Mouse (Mus musculus): ENCODE data around the gene Snx30. TPM values are rescaled to one million over a fixed set of nuclear protein-coding genes. Genes with fewer than 3 reads are reported as not detected.

The Snx30 gene
- total RNA-seq, 4 experiments from 2014 or later, result 2.9 to 4.5 (median 3.8) TPM

- no peak for DNase-seq (ENCODE audit: low spot score in 2 of 2)
Observed at GRCm38 (mm10) chr4:59898521-59898919, 92.9 kb downstream of the Snx30 start.

- no peak for DNase-seq (ENCODE audit: low spot score in 2 of 2)
Observed at GRCm38 (mm10) chr4:59901810-59902209, 96.2 kb downstream of the Snx30 start.

GRCm38 (mm10) chr4:59902547-59902946, 96.9 kb downstream of the Snx30 start:
- no peak for DNase-seq (ENCODE audit: low spot score in 2 of 2)

- DNase-seq (ENCODE audit: low spot score in 2 of 2), result no peak
Observed at GRCm38 (mm10) chr4:59907092-59907491, 101.5 kb downstream of the Snx30 start.

GRCm38 (mm10) chr4:59907657-59908230, 102.1 kb downstream of the Snx30 start:
- DNase-seq (ENCODE audit: low spot score in 2 of 2), result no peak

GRCm38 (mm10) chr4:59908785-59909184, 103.1 kb downstream of the Snx30 start:
- no peak for DNase-seq (ENCODE audit: low spot score in 2 of 2)

GRCm38 (mm10) chr4:59914608-59915403, 109.2 kb downstream of the Snx30 start, which contains the start of gene Slc46a2:
Gene Slc46a2, minus strand, starts transcription at chr4:59915056.
- DNase-seq (ENCODE audit: low spot score in 2 of 2), result no peak

- no peak for DNase-seq (ENCODE audit: low spot score in 2 of 2)
Observed at GRCm38 (mm10) chr4:59917966-59918365, 112.3 kb downstream of the Snx30 start.

- no peak for DNase-seq (ENCODE audit: low spot score in 2 of 2)
Observed at GRCm38 (mm10) chr4:59925082-59925481, 119.4 kb downstream of the Snx30 start.

GRCm38 (mm10) chr4:59927666-59928065, 122.0 kb downstream of the Snx30 start:
- no peak for DNase-seq (ENCODE audit: low spot score in 2 of 2)

- DNase-seq (ENCODE audit: low spot score in 2 of 2), result peak; percentile 10 to 31
Observed at GRCm38 (mm10) chr4:59928347-59928746, 122.7 kb downstream of the Snx30 start.

GRCm38 (mm10) chr4:59932505-59933281, 127.1 kb downstream of the Snx30 start:
- DNase-seq (ENCODE audit: low spot score in 2 of 2), result no peak

GRCm38 (mm10) chr4:59937543-59937942, 131.9 kb downstream of the Snx30 start:
- no peak for DNase-seq (ENCODE audit: low spot score in 2 of 2)

Other genes with a start within 250 kb of the Snx30 start
- gene Hsdl2, start 224.3 kb upstream of the Snx30 start, total RNA-seq (2022), result 10 to 100 TPM; 46.2 to 62.6 (median 48.7) TPM
- 1 to 10 TPM; 4.6 to 8.9 (median 6.2) TPM for gene E130308A19Rik, start 179.6 kb upstream of the Snx30 start, total RNA-seq (2022)
- 1 to 10 TPM; 2.4 to 3.8 (median 3.0) TPM for gene Inip, start 4.3 kb upstream of the Snx30 start, total RNA-seq (2022)
- not detected for gene Slc46a2, start 109.2 kb downstream of the Snx30 start, total RNA-seq (2022)
- gene Mup4, start 154.9 kb downstream of the Snx30 start, total RNA-seq (2022), result not detected
- not detected for gene Mup6, start 158.5 kb downstream of the Snx30 start, total RNA-seq (2022)

Measured in gastrocnemius, adult 8-10 months (tissue).